Mouse (Mus musculus): ENCODE results near the gene Mesd. TPM values are rescaled to one million over a fixed set of nuclear protein-coding genes. Genes with fewer than 3 reads are reported as not detected.

Gene Mesd
- polyA plus RNA-seq, 1 experiment: 16.5 TPM

- DNase-seq (ENCODE audit: low read depth): no peak
Measured at GRCm38 (mm10) chr7:83913405-83913932, 29.2 kb downstream of the Mesd start.

- DNase-seq (ENCODE audit: low read depth): no peak
Measured at GRCm38 (mm10) chr7:83913995-83914394, 29.7 kb downstream of the Mesd start.

- DNase-seq (ENCODE audit: low read depth): no peak
Measured at GRCm38 (mm10) chr7:83914566-83914965, 30.3 kb downstream of the Mesd start.

GRCm38 (mm10) chr7:83920241-83920640, 36.0 kb downstream of the Mesd start:
- no peak for DNase-seq (ENCODE audit: low read depth)

- no peak for DNase-seq (ENCODE audit: low read depth)
Measured at GRCm38 (mm10) chr7:83921637-83922036, 37.4 kb downstream of the Mesd start.

GRCm38 (mm10) chr7:83939017-83939721, 54.9 kb downstream of the Mesd start:
- DNase-seq (ENCODE audit: low read depth): no peak

GRCm38 (mm10) chr7:83940136-83940535, 55.9 kb downstream of the Mesd start:
- DNase-seq (ENCODE audit: low read depth): no peak

GRCm38 (mm10) chr7:83941701-83942101, 57.4 kb downstream of the Mesd start:
- no peak for DNase-seq (ENCODE audit: low read depth)

- no peak for DNase-seq (ENCODE audit: low read depth)
Measured at GRCm38 (mm10) chr7:83948743-83949142, 64.5 kb downstream of the Mesd start.

- no peak for DNase-seq (ENCODE audit: low read depth)
Measured at GRCm38 (mm10) chr7:83949662-83950061, 65.4 kb downstream of the Mesd start.

Other genes with a start within 250 kb of the Mesd start
- 7.0 and 7.6 TPM in 2 replicates for gene Il16, start 138.7 kb upstream of the Mesd start, polyA plus RNA-seq (2012; rRNA removed)
- gene Cfap161, start 89.6 kb upstream of the Mesd start, polyA plus RNA-seq (2012; rRNA removed): 0.43 and 1.3 TPM in 2 replicates
- gene Tlnrd1, start 161 bp upstream of the Mesd start, polyA plus RNA-seq (2012; rRNA removed): 17.3 and 20.4 TPM in 2 replicates
- 1.4 and 1.8 TPM in 2 replicates for gene Cemip, start 202.0 kb downstream of the Mesd start, polyA plus RNA-seq (2012; rRNA removed)

Data from gonadal fat pad, adult 2 months (tissue).